Mouse (Mus musculus): ENCODE results near the gene Irs3.

GRCm38 (mm10) chr5:137633397-137634084 lies 12.0 kb downstream of the Irs3 start:
- TF ChIP-seq CTCF (IDR thresholded peaks at IDR 0.05; ENCODE audit: low read depth) (no peak), EP300 (IDR thresholded peaks at IDR 0.05; ENCODE audit: low read depth) (no peak)
